Comparison of ENCODE assay signal across 8 mouse cellular contexts in the genomic region with DNA sequence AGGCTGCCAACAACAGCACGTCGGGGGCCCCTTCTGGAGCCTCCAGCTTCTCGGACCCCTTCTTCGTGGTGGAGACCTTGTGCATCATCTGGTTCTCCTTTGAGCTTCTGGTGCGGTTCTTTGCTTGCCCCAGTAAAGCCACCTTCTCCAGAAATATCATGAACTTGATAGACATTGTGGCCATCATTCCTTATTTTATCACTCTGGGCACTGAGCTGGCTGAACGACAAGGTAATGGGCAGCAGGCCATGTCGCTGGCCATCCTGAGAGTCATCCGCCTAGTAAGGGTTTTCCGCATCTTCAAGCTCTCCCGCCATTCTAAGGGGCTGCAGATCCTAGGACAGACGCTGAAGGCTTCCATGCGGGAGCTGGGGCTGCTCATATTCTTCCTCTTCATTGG. TPM values are rescaled to one million over a fixed set of nuclear protein-coding genes. Genes with fewer than 3 reads are reported as not detected.
DNase-seq lines count a peak whose midpoint lies in the region; ATAC-seq and TF ChIP-seq lines count a peak whose summit lies in the region.

No protein-coding gene starts in this region.

- H3K4me2 ChIP-seq in kidney, embryonic 16.5 days (replicated peaks; ENCODE audit: low read depth, low read length), result peak overlapping the region; percentile 99
- H3K4me2 ChIP-seq in CH12.LX (ENCODE audit: insufficient read depth, low read depth, poor library complexity, severe bottlenecking), result peak overlapping the region; percentile 52
- H3K4me2 ChIP-seq in intestine, embryonic 15.5 days (replicated peaks), result peak overlapping the region; percentile 99
- peak overlapping the region; percentile 71 for H3K4me2 ChIP-seq in neural tube, embryonic 14.5 days (ENCODE audit: low read depth, low read length)

- H3K27ac ChIP-seq in kidney, embryonic 16.5 days (ENCODE audit: low read length), result no peak overlapping the region
- no peak overlapping the region for H3K27ac ChIP-seq in CH12.LX (ENCODE audit: insufficient read depth, low read depth)
- no peak overlapping the region for H3K27ac ChIP-seq in embryonic facial prominence, embryonic 10.5 days (replicated peaks)
- no peak overlapping the region for H3K27ac ChIP-seq in intestine, embryonic 15.5 days
- no peak overlapping the region for H3K27ac ChIP-seq in neural tube, embryonic 14.5 days (ENCODE audit: low read depth, low read length)

- H3K27me3 ChIP-seq in kidney, embryonic 16.5 days (ENCODE audit: insufficient read depth, low read length), result peaks cover 11% of the 10 kb centered on the region; the same call in 1 of the 2 replicates
- H3K27me3 ChIP-seq in CH12.LX (replicated peaks), result peaks cover 4% of the 10 kb centered on the region
- H3K27me3 ChIP-seq in embryonic facial prominence, embryonic 10.5 days (replicated peaks; ENCODE audit: low read depth, poor library complexity, severe bottlenecking), result peaks cover 18% of the 10 kb centered on the region
- peaks cover 7% of the 10 kb centered on the region; the same call in 1 of the 2 replicates for H3K27me3 ChIP-seq in intestine, embryonic 15.5 days (replicated peaks)
- no peaks in the 10 kb centered on the region for H3K27me3 ChIP-seq in neural tube, embryonic 14.5 days (ENCODE audit: control insufficient read depth, insufficient read depth, low read length)

- H3K36me3 ChIP-seq in kidney, embryonic 16.5 days (ENCODE audit: insufficient read depth, low read length), result no peaks in the 10 kb centered on the region
- H3K36me3 ChIP-seq in CH12.LX (replicated peaks in 1 of 2; ENCODE audit: control insufficient read depth in 1 of 2, insufficient read depth in 1 of 2, low read length in 1 of 2), result no peaks in the 10 kb centered on the region
- H3K36me3 ChIP-seq in embryonic facial prominence, embryonic 10.5 days (replicated peaks), result no peaks in the 10 kb centered on the region
- no peaks in the 10 kb centered on the region for H3K36me3 ChIP-seq in intestine, embryonic 15.5 days
- no peaks in the 10 kb centered on the region for H3K36me3 ChIP-seq in neural tube, embryonic 14.5 days (ENCODE audit: control insufficient read depth, insufficient read depth, low read length)

- TF ChIP-seq EP300 in CH12.LX (IDR thresholded peaks at IDR 0.05; ENCODE audit: low read length), result no peak

- dilution Hi-C loops in CH12.LX (cut with MboI; ENCODE audit: extremely low pct_ligation_motif_present, extremely low pct_unique_long_range_greater_than_20kb, low sequenced_read_pairs), result no loop called here

- H3K4me1 ChIP-seq in kidney, embryonic 16.5 days (ENCODE audit: insufficient read depth, low read length), result peaks cover 11% of the 10 kb centered on the region
- peaks cover 2 to 22% of the 10 kb centered on the region in 2 experiments; a peak in 2 of 4 replicates for H3K4me1 ChIP-seq in CH12.LX (ENCODE audit: control insufficient read depth in 1 of 2, insufficient read depth in 2 of 2)
- H3K4me1 ChIP-seq in embryonic facial prominence, embryonic 10.5 days, result peaks cover 41% of the 10 kb centered on the region
- no peaks in the 10 kb centered on the region for H3K4me1 ChIP-seq in intestine, embryonic 15.5 days (replicated peaks)
- H3K4me1 ChIP-seq in neural tube, embryonic 14.5 days (ENCODE audit: control insufficient read depth, insufficient read depth, low read length), result peaks cover 16% of the 10 kb centered on the region

- no peak for DNase-seq in kidney, postnatal 25 days
- DNase-seq in CH12.LX (ENCODE audit: extremely low read depth), result no peak
- no peak for DNase-seq in embryonic facial prominence, embryonic 10.5 days (ENCODE audit: low spot score)
- no peak for DNase-seq in urinary bladder, postnatal 4 days (ENCODE audit: low spot score in 2 of 2)
- DNase-seq in gastrocnemius, postnatal 25 days, result no peak

- TF ChIP-seq RAD21 in CH12.LX (IDR thresholded peaks at IDR 0.05; ENCODE audit: low read depth, low read length), result no peak

- H3K79me2 ChIP-seq in CH12.LX (replicated peaks; ENCODE audit: control insufficient read depth, extremely low read depth, insufficient read depth, poor library complexity, severe bottlenecking), result no peaks in the 10 kb centered on the region

- ATAC-seq in kidney, embryonic 16.5 days (ENCODE audit: low FRiP score, low TSS enrichment), result no peak
- ATAC-seq in intestine, embryonic 15.5 days, result no peak
- ATAC-seq in neural tube, embryonic 14.5 days (ENCODE audit: low read depth), result no peak

- no peaks in the 10 kb centered on the region for H3K9me3 ChIP-seq in kidney, embryonic 16.5 days (ENCODE audit: low read length)
- H3K9me3 ChIP-seq in CH12.LX (replicated peaks; ENCODE audit: low read length), result peaks cover 19% of the 10 kb centered on the region
- H3K9me3 ChIP-seq in embryonic facial prominence, embryonic 10.5 days, result no peaks in the 10 kb centered on the region
- H3K9me3 ChIP-seq in intestine, embryonic 15.5 days, result no peaks in the 10 kb centered on the region
- H3K9me3 ChIP-seq in neural tube, embryonic 14.5 days (ENCODE audit: control insufficient read depth, low read length), result no peaks in the 10 kb centered on the region

- in situ Hi-C loops in CH12.LX (cut with MboI; ENCODE audit: low pct_ligation_motif_present, low pct_unique_long_range_greater_than_20kb, low sequenced_read_pairs), result no loop called here

- 54% methylated on average over 12 of the region's 12 CpGs for WGBS in kidney, embryonic 16.5 days
- WGBS in embryonic facial prominence, embryonic 10.5 days, result 55% methylated on average over 12 of the region's 12 CpGs
- 50% methylated on average over 12 of the region's 12 CpGs for WGBS in intestine, embryonic 15.5 days
- WGBS in neural tube, embryonic 14.5 days, result 43% methylated on average over 12 of the region's 12 CpGs

- no peak overlapping the region for H3K9ac ChIP-seq in kidney, embryonic 16.5 days (replicated peaks; ENCODE audit: low read length)
- H3K9ac ChIP-seq in CH12.LX (ENCODE audit: insufficient read depth, low read depth), result no peak overlapping the region
- no peak overlapping the region for H3K9ac ChIP-seq in intestine, embryonic 15.5 days
- peak overlapping the region; percentile 57 for H3K9ac ChIP-seq in neural tube, embryonic 14.5 days (replicated peaks; ENCODE audit: low read depth, low read length)

- H3K4me3 ChIP-seq in kidney, embryonic 16.5 days (ENCODE audit: low read length), result peak overlapping the region; percentile 72
- H3K4me3 ChIP-seq in CH12.LX (replicated peaks in 1 of 3; ENCODE audit: low read depth in 2 of 3, low read length in 2 of 3, poor library complexity in 1 of 3), result no peak overlapping the region
- peak overlapping the region; percentile 76 for H3K4me3 ChIP-seq in embryonic facial prominence, embryonic 10.5 days
- H3K4me3 ChIP-seq in intestine, embryonic 15.5 days (replicated peaks), result peak overlapping the region; percentile 60
- H3K4me3 ChIP-seq in neural tube, embryonic 14.5 days (ENCODE audit: low read depth, low read length), result peak overlapping the region; percentile 70

- TF ChIP-seq CTCF in CH12.LX (conservative IDR thresholded peaks at IDR 0.05 in 1 of 2, IDR thresholded peaks at IDR 0.05 in 1 of 2; ENCODE audit: low read depth in 2 of 2, low read length in 2 of 2), result no peak

- TF ChIP-seq POLR2A in CH12.LX (IDR thresholded peaks at IDR 0.05; ENCODE audit: low read depth, low read length), result no peak

TF ChIP-seq in CH12.LX, 34 proteins besides CTCF, POLR2A, EP300 and RAD21:
- TF ChIP-seq NRF1 (IDR thresholded peaks at IDR 0.05; ENCODE audit: low read depth, low read length) (no peak), E2F4 (IDR thresholded peaks at IDR 0.05; ENCODE audit: insufficient replicate concordance, low read depth, low read length) (no peak), NELFE (IDR thresholded peaks at IDR 0.05; ENCODE audit: low read depth, low read length) (no peak), USF1 (IDR thresholded peaks at IDR 0.05; ENCODE audit: low read depth, low read length) (no peak), ELF1 (IDR thresholded peaks at IDR 0.05; ENCODE audit: low read depth, low read length) (no peak), IRF4 (IDR thresholded peaks at IDR 0.05; ENCODE audit: low read depth, low read length) (no peak), JUND (conservative IDR thresholded peaks at IDR 0.05; ENCODE audit: low read depth, low read length) (no peak), JUN (IDR thresholded peaks at IDR 0.05; ENCODE audit: insufficient read depth, low read depth, low read length) (no peak), ZNF384 (IDR thresholded peaks at IDR 0.05; ENCODE audit: low read depth, low read length) (no peak)

RNA-seq across cellular contexts. Expression of a gene that starts 1.1 kb away (rescaled TPM):
- polyA plus RNA-seq in kidney, embryonic 16.5 days (2015; fragmentation: Nextera tagmentation; extraction: Ambion mirVana), result 1.1 and 1.2 TPM in 2 replicates
- total RNA-seq in CH12.LX (2012; rRNA removed) (0.84 and 0.85 TPM in 2 replicates), CH12.LX (2014; rRNA removed) (not detected in 2 replicates)
- not detected in 2 replicates for polyA plus RNA-seq in CH12.LX (2012; ENCODE audit: insufficient read length, low read depth)
- 2.1 and 2.3 TPM in 2 replicates for polyA plus RNA-seq in embryonic facial prominence, embryonic 10.5 days (2016; fragmentation: Nextera tagmentation; extraction: Ambion mirVana)
- polyA plus RNA-seq in intestine, embryonic 15.5 days (2015; fragmentation: Nextera tagmentation; extraction: Ambion mirVana), result 0.96 and 1.2 TPM in 2 replicates
- 7.2 and 10.3 TPM in 2 replicates for polyA plus RNA-seq in neural tube, embryonic 14.5 days (2014; fragmentation: Nextera tagmentation; extraction: Ambion mirVana)
- not detected for total RNA-seq in gastrocnemius, postnatal 25 days (2021)

Comparison
In these comparisons a context has a peak if more than half of its experiments do, and no peak if none do; other contexts are left out.
1. H3K4me3 ChIP-seq: peak in kidney, embryonic 16.5 days (single experiment), embryonic facial prominence, embryonic 10.5 days (single experiment), intestine, embryonic 15.5 days (single experiment) and neural tube, embryonic 14.5 days (single experiment); none in CH12.LX (0 of 3).
2. Peak in every context shown above with its lines, with median percentiles within 50 percentile points of each other: H3K4me2 ChIP-seq.